In genomic region chr3:141197308-141197861, GRCm38 (mm10) we compare ENCODE assay signal across 31 mouse cellular contexts. TPM values are rescaled to one million over a fixed set of nuclear protein-coding genes. Genes with fewer than 3 reads are reported as not detected.
A peak's percentile ranks its signal among the peaks of the same experiment; 100 is the strongest.
DNase-seq lines count a peak whose midpoint lies in the region; ATAC-seq and TF ChIP-seq lines count a peak whose summit lies in the region.
"Had no signal": no experiment of that assay in that cellular context is flagged by ENCODE, and none has a peak within 500 bp of the region (broad histone marks: within the 10 kb centered on the region; RNA-seq: fewer than 3 reads in every experiment).

No protein-coding gene starts in this region.

- H3K79me2 ChIP-seq in heart, adult 2 months (replicated peaks; ENCODE audit: control insufficient read depth, insufficient read depth, low read length), result no peaks in the 10 kb centered on the region

- no peaks in the 10 kb centered on the region for H3K9me3 ChIP-seq in embryonic facial prominence, embryonic 14.5 days (ENCODE audit: control insufficient read depth, low read length)
- H3K9me3 ChIP-seq in embryonic facial prominence, embryonic 10.5 days, result no peaks in the 10 kb centered on the region
- H3K9me3 ChIP-seq in midbrain, embryonic 12.5 days, result no peaks in the 10 kb centered on the region
- no peaks in the 10 kb centered on the region for H3K9me3 ChIP-seq in midbrain, embryonic 11.5 days (ENCODE audit: control insufficient read depth, low read length)
- no peaks in the 10 kb centered on the region for H3K9me3 ChIP-seq in forebrain, embryonic 16.5 days (ENCODE audit: control insufficient read depth, low read length)
- H3K9me3 ChIP-seq: embryonic facial prominence, embryonic 13.5 days; heart, embryonic 12.5 days; kidney, embryonic 15.5 days; limb, embryonic 15.5 days; neural tube, embryonic 13.5 days had no signal

- no peak for TF ChIP-seq CTCF in heart, adult 2 months (IDR thresholded peaks at IDR 0.05)

- TF ChIP-seq POLR2A in heart, adult 2 months (IDR thresholded peaks at IDR 0.05; ENCODE audit: insufficient read depth, low read depth, low read length), result no peak

- 74% methylated on average over 4 of the region's 4 CpGs for WGBS in embryonic facial prominence, embryonic 14.5 days
- WGBS in embryonic facial prominence, embryonic 10.5 days, result 68% methylated on average over 4 of the region's 4 CpGs
- WGBS in midbrain, embryonic 12.5 days, result 69% methylated on average over 4 of the region's 4 CpGs
- WGBS in midbrain, embryonic 11.5 days, result 74% methylated on average over 4 of the region's 4 CpGs
- WGBS in forebrain, embryonic 16.5 days, result 7% methylated on average over 4 of the region's 4 CpGs
- WGBS in heart, adult 2 months, result 75% methylated on average over 4 of the region's 4 CpGs

- H3K4me2 ChIP-seq in embryonic facial prominence, embryonic 14.5 days (ENCODE audit: low read depth, low read length), result no peak overlapping the region
- no peak overlapping the region for H3K4me2 ChIP-seq in midbrain, embryonic 12.5 days (replicated peaks)
- H3K4me2 ChIP-seq in midbrain, embryonic 11.5 days, result no peak overlapping the region
- no peak overlapping the region for H3K4me2 ChIP-seq in forebrain, embryonic 16.5 days (ENCODE audit: low read length)
- H3K4me2 ChIP-seq: embryonic facial prominence, embryonic 13.5 days; heart, embryonic 12.5 days; kidney, embryonic 15.5 days; limb, embryonic 15.5 days; lung, embryonic 14.5 days; neural tube, embryonic 13.5 days had no signal

- no peak overlapping the region for H3K27ac ChIP-seq in embryonic facial prominence, embryonic 14.5 days (replicated peaks; ENCODE audit: low read depth, low read length)
- H3K27ac ChIP-seq in embryonic facial prominence, embryonic 10.5 days (replicated peaks), result no peak overlapping the region
- no peak overlapping the region for H3K27ac ChIP-seq in midbrain, embryonic 12.5 days (replicated peaks)
- H3K27ac ChIP-seq in midbrain, embryonic 11.5 days (ENCODE audit: low read depth, low read length), result no peak overlapping the region
- no peak overlapping the region for H3K27ac ChIP-seq in forebrain, embryonic 16.5 days (ENCODE audit: low read length)
- H3K27ac ChIP-seq in heart, adult 2 months, result no peak overlapping the region
- H3K27ac ChIP-seq: embryonic facial prominence, embryonic 13.5 days; kidney, embryonic 15.5 days; limb, embryonic 15.5 days; liver, embryonic 14.5 days; neural tube, embryonic 13.5 days had no signal

- no peak for TF ChIP-seq EP300 in heart, adult 2 months (IDR thresholded peaks at IDR 0.05; ENCODE audit: insufficient read depth, low read depth, low read length)

- intact Hi-C loops in heart, adult 2 months (cut with DNase I), result no loop called here

- no peaks in the 10 kb centered on the region for H3K36me3 ChIP-seq in embryonic facial prominence, embryonic 14.5 days (ENCODE audit: control insufficient read depth, insufficient read depth, low read length)
- no peaks in the 10 kb centered on the region for H3K36me3 ChIP-seq in embryonic facial prominence, embryonic 10.5 days (replicated peaks)
- no peaks in the 10 kb centered on the region for H3K36me3 ChIP-seq in midbrain, embryonic 12.5 days
- no peaks in the 10 kb centered on the region for H3K36me3 ChIP-seq in midbrain, embryonic 11.5 days (ENCODE audit: control insufficient read depth, insufficient read depth, low read length)
- no peaks in the 10 kb centered on the region for H3K36me3 ChIP-seq in forebrain, embryonic 16.5 days (ENCODE audit: control insufficient read depth, insufficient read depth)
- H3K36me3 ChIP-seq in heart, adult 2 months (ENCODE audit: control insufficient read depth, insufficient read depth, low read length), result no peaks in the 10 kb centered on the region
- H3K36me3 ChIP-seq: embryonic facial prominence, embryonic 13.5 days; heart, embryonic 12.5 days; kidney, embryonic 15.5 days; limb, embryonic 15.5 days; neural tube, embryonic 13.5 days had no signal

- ATAC-seq in embryonic facial prominence, embryonic 14.5 days (ENCODE audit: low read depth), result no peak
- ATAC-seq in midbrain, embryonic 12.5 days (ENCODE audit: low FRiP score, low read depth), result peak; percentile 78
- ATAC-seq in midbrain, embryonic 11.5 days (ENCODE audit: low FRiP score), result no peak
- ATAC-seq in forebrain, embryonic 16.5 days, result peak; percentile 96
- ATAC-seq: activated CD4-positive, CD25-positive, alpha-beta regulatory T cell, adult 4 months; intestine, postnatal 0 days had no signal

- no peaks in the 10 kb centered on the region for H3K27me3 ChIP-seq in embryonic facial prominence, embryonic 14.5 days (replicated peaks; ENCODE audit: control insufficient read depth, insufficient read depth, low read length)
- no peaks in the 10 kb centered on the region for H3K27me3 ChIP-seq in embryonic facial prominence, embryonic 10.5 days (replicated peaks; ENCODE audit: low read depth, poor library complexity, severe bottlenecking)
- H3K27me3 ChIP-seq in midbrain, embryonic 12.5 days, result no peaks in the 10 kb centered on the region
- no peaks in the 10 kb centered on the region for H3K27me3 ChIP-seq in midbrain, embryonic 11.5 days (ENCODE audit: control insufficient read depth, insufficient read depth, low read length)
- no peaks in the 10 kb centered on the region for H3K27me3 ChIP-seq in forebrain, embryonic 16.5 days (replicated peaks; ENCODE audit: control insufficient read depth, insufficient read depth, low read length)
- no peaks in the 10 kb centered on the region for H3K27me3 ChIP-seq in heart, adult 2 months (ENCODE audit: control insufficient read depth, insufficient read depth, low read length)
- H3K27me3 ChIP-seq: embryonic facial prominence, embryonic 13.5 days; heart, embryonic 12.5 days; kidney, embryonic 15.5 days; limb, embryonic 15.5 days; neural tube, embryonic 13.5 days had no signal

- no peak overlapping the region for H3K4me3 ChIP-seq in embryonic facial prominence, embryonic 14.5 days (ENCODE audit: low read depth, low read length)
- H3K4me3 ChIP-seq in embryonic facial prominence, embryonic 10.5 days, result no peak overlapping the region
- H3K4me3 ChIP-seq in midbrain, embryonic 12.5 days, result no peak overlapping the region
- H3K4me3 ChIP-seq in midbrain, embryonic 11.5 days (ENCODE audit: low read depth, low read length), result no peak overlapping the region
- H3K4me3 ChIP-seq in forebrain, embryonic 16.5 days (replicated peaks; ENCODE audit: low read length), result no peak overlapping the region
- H3K4me3 ChIP-seq in heart, adult 2 months, result no peak overlapping the region
- H3K4me3 ChIP-seq: embryonic facial prominence, embryonic 13.5 days; heart, embryonic 12.5 days; kidney, embryonic 15.5 days; limb, embryonic 15.5 days; neural tube, embryonic 13.5 days had no signal

- H3K4me1 ChIP-seq in embryonic facial prominence, embryonic 14.5 days (ENCODE audit: control insufficient read depth, insufficient read depth, low read length), result no peaks in the 10 kb centered on the region
- no peaks in the 10 kb centered on the region for H3K4me1 ChIP-seq in embryonic facial prominence, embryonic 10.5 days
- H3K4me1 ChIP-seq in midbrain, embryonic 12.5 days, result no peaks in the 10 kb centered on the region
- H3K4me1 ChIP-seq in midbrain, embryonic 11.5 days (ENCODE audit: control insufficient read depth, insufficient read depth, low read length), result no peaks in the 10 kb centered on the region
- H3K4me1 ChIP-seq in forebrain, embryonic 16.5 days (replicated peaks; ENCODE audit: control insufficient read depth, insufficient read depth, low read length), result peaks cover 4% of the 10 kb centered on the region
- no peaks in the 10 kb centered on the region for H3K4me1 ChIP-seq in heart, adult 2 months (ENCODE audit: control insufficient read depth, insufficient read depth, low read length)
- H3K4me1 ChIP-seq: embryonic facial prominence, embryonic 13.5 days; heart, embryonic 12.5 days; kidney, embryonic 15.5 days; limb, embryonic 15.5 days; neural tube, embryonic 13.5 days had no signal

- no peak overlapping the region for H3K9ac ChIP-seq in embryonic facial prominence, embryonic 14.5 days (ENCODE audit: low read depth, low read length)
- no peak overlapping the region for H3K9ac ChIP-seq in midbrain, embryonic 12.5 days (replicated peaks)
- H3K9ac ChIP-seq in midbrain, embryonic 11.5 days (ENCODE audit: low read length), result no peak overlapping the region
- H3K9ac ChIP-seq in forebrain, embryonic 16.5 days (replicated peaks; ENCODE audit: low read depth, low read length), result no peak overlapping the region
- no peak overlapping the region for H3K9ac ChIP-seq in heart, adult 2 months (ENCODE audit: low read depth, low read length)
- H3K9ac ChIP-seq: embryonic facial prominence, embryonic 13.5 days; heart, embryonic 12.5 days; kidney, embryonic 15.5 days; limb, embryonic 15.5 days; liver, embryonic 14.5 days; lung, embryonic 14.5 days; neural tube, embryonic 13.5 days had no signal

- DNase-seq in embryonic facial prominence, embryonic 14.5 days (ENCODE audit: low spot score), result peak; percentile 13
- DNase-seq in embryonic facial prominence, embryonic 10.5 days (ENCODE audit: low spot score), result no peak
- no peak for DNase-seq in midbrain, embryonic 11.5 days (ENCODE audit: low spot score, missing footprints)
- DNase-seq in brain, adult 2 months (ENCODE audit: low read depth, low spot score), result peak; percentile 4
- no peak for DNase-seq in heart, adult 9 months (ENCODE audit: low spot score in 2 of 2)
- no peak for DNase-seq in heart, adult 2 months
- DNase-seq: adrenal gland, adult 8-10 months; cerebellum, adult 2 months; cerebellum, postnatal 25 days; gastrocnemius, postnatal 10 days; heart, postnatal 14 days; kidney, postnatal 36 days; lung, embryonic 14.5 days; right cerebral cortex, postnatal 25 days; spleen, adult 18-20 months had no signal

RNA-seq across cellular contexts. Expression of gene Pdha2, which starts 14.8 kb away (rescaled TPM):
- not detected in 2 replicates for polyA plus RNA-seq in embryonic facial prominence, embryonic 14.5 days (2014; fragmentation: Nextera tagmentation; extraction: Ambion mirVana)
- polyA plus RNA-seq in embryonic facial prominence, embryonic 10.5 days (2016; fragmentation: Nextera tagmentation; extraction: Ambion mirVana), result not detected in 2 replicates
- not detected in 2 replicates for polyA plus RNA-seq in midbrain, embryonic 12.5 days (2016; fragmentation: Nextera tagmentation; extraction: Ambion mirVana)
- polyA plus RNA-seq in midbrain, embryonic 11.5 days (2014; fragmentation: Nextera tagmentation; extraction: Ambion mirVana), result not detected in 2 replicates
- polyA plus RNA-seq in forebrain, embryonic 16.5 days (2015; fragmentation: Nextera tagmentation; extraction: Ambion mirVana), result not detected in 2 replicates
- not detected for total RNA-seq in heart, adult 2 months (2021)
- polyA plus RNA-seq in heart, adult 2 months (2012; rRNA removed), result not detected in 2 replicates
- total RNA-seq: adrenal gland, adult 8-10 months; gastrocnemius, postnatal 10 days; granulocyte monocyte progenitor cell, adult 5-6 weeks; heart, postnatal 14 days; layer of hippocampus, adult 8-10 months; left cerebral cortex, adult 18-20 months; left cerebral cortex, postnatal 25 days; megakaryocyte, adult 5-6 weeks had no signal
- polyA plus RNA-seq: activated CD4-positive, CD25-positive, alpha-beta regulatory T cell, adult 4 months; cerebellum, adult 2 months; embryonic facial prominence, embryonic 13.5 days; heart, embryonic 12.5 days; intestine, postnatal 0 days; kidney, embryonic 15.5 days; limb, embryonic 15.5 days; liver, embryonic 14.5 days; lung, embryonic 14.5 days; neural tube, embryonic 13.5 days; thymus, postnatal 0 days had no signal

Comparison
In these comparisons a context has a peak if more than half of its experiments do, and no peak if none do; other contexts are left out.
1. ATAC-seq: peak in midbrain, embryonic 12.5 days (single experiment) and forebrain, embryonic 16.5 days (single experiment); none in embryonic facial prominence, embryonic 14.5 days (single experiment) and midbrain, embryonic 11.5 days (single experiment).
2. DNase-seq: peak in embryonic facial prominence, embryonic 14.5 days (single experiment) and brain, adult 2 months (single experiment); none in embryonic facial prominence, embryonic 10.5 days (single experiment), midbrain, embryonic 11.5 days (single experiment), heart, adult 9 months (0 of 2) and heart, adult 2 months (0 of 2).